Mouse (Mus musculus) gonadal fat pad, adult 2 months (tissue): Measurements from ENCODE around the gene Krt82. TPM values are rescaled to one million over a fixed set of nuclear protein-coding genes. Genes with fewer than 3 reads are reported as not detected.

Experiments
- DNase-seq: peaks from one replicate; pipeline ENCODE4 v3.0.0-alpha.2; 2012; ENCODE audit warnings: low read depth
- polyA plus RNA-seq: library from polyadenylated mRNA; depleted of rRNA; stranded (reverse); fragments of >200 nt; gene quantifications from 2 replicates; pipeline ENCODE4 v1.2.3, GENCODE M21; 2012; rRNA removed

Gene Krt82
- not detected in 2 replicates for polyA plus RNA-seq

DNA sequence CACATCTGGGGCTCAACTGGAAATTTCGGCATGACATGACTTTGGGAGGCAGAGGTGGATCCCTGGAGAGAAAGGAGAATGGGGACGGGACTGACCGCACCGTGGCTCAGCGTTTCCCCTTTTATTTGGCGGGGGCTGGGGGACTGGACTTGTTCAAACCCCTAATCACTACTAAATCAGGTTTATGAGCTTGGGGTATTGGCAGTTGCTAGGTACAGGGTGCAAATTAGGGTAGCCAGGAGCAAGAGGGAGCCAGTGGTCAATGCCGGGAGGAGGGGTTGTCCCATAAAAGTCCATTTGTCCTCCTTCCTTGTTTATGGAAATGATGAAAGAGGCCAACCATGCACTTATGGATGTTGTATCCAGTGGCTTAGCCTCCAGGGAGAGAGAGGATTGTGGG lies at the start of gene Krt82:
Krt82 (minus strand) TSS at position 101 of the 400 bp plus-strand sequence.
- DNase-seq: no peak

DNA sequence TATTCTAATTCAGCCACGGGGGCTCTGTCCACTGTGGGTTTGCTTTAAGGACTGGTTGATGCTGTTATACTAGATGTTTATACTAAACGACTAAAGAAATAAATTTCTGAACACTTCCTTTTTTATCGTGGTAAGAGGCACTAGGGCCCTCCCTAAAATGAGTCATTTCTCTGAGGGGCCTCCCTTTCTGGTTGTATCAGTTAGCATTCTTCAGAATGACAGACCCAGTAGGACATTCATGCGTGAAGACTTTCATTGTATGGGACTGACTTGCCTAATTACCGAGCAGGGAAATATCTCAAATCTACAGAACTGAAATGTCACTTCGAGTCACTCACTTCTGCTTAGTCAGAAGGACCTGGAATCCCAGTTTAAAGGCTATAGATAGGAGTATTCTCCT lies 48.7 kb upstream of the Krt82 start:
- DNase-seq: no peak

DNA sequence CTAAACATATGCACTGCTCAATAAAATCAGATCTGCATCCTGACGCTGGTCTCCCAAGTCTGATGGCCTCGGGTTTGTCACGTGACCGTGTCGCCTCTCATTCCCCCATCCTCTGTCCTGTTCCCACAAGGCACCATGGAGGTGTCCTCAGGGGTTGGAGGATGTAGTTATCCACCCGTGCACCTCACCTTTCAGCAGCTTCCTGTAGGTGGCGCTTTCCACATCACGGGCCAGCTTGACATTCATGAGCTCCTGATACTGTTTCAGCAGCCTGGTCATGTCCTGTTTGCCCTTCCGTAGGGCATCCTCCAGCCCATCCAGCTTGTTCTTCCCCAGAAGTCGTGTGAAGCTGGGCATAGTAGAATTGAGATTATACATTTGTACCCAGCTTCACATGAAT lies 37.7 kb upstream of the Krt82 start:
- DNase-seq: no peak

DNA sequence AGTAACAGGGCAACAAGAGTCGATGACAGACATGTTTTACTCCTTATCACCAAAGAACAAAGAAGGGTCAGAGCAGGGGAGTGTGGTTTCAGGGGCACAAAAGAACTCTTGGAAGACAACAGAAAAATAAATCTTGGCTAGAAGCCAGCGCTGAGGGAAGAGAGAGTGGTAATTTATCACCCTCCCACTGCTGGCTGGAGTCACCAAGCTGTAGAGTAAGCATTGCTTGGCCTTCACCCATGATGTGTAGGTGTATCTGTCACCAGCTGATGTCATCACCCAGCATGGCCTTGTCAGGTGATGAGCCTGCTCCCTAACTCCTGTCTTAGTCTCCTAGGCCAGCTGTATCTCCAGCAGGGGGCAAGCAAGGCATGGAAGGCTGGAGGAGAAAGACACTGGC lies 34.0 kb upstream of the Krt82 start:
- DNase-seq: peak; percentile 77

DNA sequence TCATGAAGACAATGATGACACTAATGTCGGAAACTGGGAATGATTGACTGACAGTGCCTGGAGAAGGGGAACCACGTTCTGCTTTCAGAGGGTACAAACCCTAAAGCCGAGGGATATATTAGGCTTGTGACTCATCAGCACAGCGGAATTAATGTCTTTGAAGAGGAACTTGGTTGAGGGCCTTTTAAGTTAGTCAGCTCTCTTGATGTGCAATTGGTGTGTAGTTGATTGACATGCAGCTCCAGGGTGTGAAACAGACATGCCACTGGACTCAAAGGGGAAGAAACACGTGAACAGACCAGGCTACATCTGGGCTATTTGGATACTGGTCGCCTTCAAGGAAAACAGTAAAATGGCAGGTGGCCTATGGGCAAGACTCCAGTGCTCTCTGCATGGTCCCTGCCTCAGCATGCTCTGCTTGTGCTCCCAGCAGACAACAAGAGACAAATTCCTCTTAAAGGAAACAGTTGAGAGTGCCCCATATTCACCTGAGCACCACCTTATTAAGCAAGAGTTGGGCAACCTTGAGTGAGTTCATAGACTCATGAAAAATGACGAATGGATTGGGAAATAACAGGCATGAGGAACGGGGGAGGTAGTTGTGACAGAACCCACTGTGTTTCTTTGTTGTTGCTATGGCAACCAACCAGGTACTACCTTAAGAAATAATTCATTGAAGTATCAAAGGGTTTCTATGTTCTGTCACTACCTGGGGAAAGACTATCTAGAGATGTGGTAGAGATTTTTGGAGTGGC lies 32.9 kb upstream of the Krt82 start:
- DNase-seq: peak; percentile 81

DNA sequence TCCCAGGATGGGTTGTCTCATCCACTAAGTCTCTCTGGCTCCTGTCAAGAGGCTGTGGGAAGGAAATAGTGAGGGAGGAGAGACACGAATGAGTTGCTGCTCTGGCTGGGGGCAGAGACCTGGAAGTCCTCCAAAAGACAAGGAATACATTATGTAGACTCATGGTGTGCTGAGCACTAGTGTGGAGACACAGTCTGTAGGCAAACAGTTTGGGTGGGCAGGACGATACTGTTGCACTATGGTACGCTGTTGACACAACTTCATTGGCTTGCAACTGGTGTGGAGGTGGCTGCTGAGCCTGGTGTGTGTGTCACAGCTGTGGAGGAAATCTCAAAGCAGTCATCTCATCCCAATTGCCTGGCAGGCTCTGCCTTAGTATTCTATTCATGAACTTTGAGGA lies 31.2 kb upstream of the Krt82 start:
- no peak for DNase-seq

DNA sequence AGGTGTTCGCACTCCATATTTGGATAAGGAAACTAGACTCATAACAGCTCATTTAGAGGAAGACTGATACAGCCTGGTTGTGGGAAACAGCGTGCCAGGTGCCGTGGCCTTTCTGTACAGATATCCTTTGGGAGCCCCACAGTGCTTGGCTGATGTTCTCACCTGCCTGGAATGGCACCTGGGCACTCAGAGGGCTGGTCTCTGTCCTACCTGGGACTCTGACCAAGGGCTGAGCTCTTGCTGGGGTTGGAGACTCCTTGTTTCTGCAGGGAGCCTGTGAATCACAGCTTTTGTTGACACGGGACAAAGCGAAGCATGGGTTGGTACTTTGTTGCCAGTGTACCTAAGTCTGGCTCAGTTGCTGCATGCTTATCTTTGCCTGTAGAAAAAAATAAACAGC lies 25.0 kb upstream of the Krt82 start:
- no peak for DNase-seq

DNA sequence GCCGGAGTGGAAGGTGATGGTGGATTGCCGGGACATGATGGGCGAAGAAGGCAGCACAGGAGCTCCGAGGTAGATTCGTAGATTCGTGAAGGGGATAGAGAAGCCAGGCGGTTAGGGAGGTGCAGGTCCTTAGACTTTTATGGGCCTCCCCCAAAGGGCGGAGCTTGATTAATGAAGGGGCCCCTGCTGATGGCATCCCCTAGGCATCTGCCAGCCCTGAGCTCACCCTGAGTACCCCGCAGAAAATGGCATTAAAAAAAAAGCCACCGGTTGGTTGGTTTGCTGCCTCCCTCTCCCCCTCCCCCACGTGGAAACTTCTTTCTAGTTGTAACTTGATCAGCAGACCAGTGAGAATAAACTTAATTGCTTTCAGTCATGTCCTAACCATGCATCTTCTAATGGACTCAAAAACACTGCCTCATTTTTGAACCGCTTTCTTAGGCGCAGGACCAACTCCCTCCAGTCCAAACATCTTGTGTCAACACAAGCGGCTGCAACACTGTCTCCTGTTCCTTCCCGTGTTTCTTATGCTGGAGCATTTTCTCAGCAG lies 23.4 kb upstream of the Krt82 start, which contains the start of gene Krt75:
Krt75 (minus strand) TSS at position 109 of the 550 bp plus-strand sequence.
- DNase-seq: no peak

DNA sequence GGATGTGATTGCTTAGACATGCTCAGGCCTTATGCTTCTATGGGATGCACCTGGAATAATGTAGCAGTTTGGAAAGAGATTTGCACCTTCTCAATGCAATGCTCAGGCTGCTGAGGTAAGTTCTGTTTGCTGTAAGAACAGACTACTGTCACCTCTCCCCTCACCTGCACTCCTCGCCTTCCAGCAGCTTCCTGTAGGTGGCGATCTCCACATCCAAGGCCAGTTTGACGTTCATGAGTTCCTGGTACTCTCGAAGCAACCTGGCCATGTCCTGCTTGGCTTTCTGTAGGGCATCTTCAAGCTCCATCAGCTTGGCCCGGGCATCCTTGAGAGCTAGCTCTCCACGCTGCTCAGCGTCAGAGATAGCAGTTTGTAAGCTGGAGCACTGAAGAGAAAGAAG lies 17.3 kb upstream of the Krt82 start:
- DNase-seq: no peak

DNA sequence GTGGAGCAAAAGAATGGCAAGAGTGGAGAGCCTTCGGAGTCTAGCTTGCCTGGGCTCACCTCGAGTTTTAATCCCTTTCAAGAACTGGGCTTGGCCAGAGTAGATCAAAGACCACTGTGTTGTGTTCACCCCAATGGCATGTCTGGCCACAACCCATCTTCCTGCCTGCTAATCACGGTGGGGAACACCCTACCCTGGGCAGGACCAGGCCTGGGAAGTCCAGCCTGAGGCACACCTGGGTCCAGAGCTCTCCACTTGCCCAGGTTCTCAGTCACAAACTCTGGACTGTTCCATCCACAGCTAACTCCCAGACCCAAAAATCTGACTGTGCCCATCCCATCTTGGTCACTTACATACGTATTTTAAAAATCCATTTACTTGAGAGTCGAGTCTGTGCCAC lies 12.4 kb upstream of the Krt82 start, which contains the start of gene Krt90:
Krt90 (minus strand) TSS at position 101 of the 400 bp plus-strand sequence.
- no peak for DNase-seq

DNA sequence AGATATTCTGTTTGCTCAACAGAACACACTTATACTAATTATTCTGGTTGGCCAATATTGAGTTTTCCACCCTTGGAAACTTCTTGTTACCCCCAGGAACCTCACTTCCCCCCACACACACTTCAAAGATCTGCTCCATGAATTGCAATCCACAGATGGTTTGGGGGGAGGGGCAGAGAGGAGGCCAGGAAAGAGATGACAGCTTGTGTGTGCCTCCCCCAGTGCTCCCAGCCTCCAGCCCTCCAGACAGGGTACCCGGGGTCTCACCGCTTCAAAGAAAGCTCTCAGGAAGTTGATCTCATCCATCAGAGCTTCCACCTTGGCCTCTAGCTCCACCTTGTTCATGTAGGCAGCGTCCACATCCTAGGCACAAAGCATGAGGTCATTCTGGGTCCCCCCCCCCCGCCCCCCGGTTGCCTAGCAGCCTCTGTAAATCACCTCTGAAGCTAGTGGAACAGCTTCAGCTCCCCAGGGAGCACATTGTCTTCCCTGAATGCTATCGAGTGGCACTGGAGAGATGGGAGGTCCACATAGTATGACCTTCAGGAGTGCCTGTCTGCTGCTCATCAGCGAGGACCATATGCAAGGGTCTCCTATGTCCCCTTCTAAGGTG lies 7.7 kb upstream of the Krt82 start:
- DNase-seq: no peak

DNA sequence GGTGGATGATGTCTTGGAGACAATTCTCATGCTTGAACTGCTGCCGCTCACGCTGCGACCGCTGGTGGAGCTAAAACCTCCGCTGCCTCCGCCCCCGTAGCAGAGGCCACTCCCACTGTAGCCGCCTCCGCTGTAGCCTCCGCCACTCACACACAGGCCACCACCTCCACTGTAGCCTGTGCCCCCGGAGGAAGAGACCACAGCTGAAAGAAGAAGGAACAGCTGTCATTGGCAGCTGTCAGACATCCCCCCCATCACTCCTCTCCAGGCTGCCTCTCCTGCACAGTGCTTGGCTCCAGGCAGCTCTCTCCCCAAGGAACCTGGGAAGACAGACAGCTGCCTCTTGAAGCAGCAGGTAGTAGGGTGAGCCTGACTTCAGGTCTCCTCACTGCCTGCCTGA lies 2.7 kb upstream of the Krt82 start:
- DNase-seq: no peak

DNA sequence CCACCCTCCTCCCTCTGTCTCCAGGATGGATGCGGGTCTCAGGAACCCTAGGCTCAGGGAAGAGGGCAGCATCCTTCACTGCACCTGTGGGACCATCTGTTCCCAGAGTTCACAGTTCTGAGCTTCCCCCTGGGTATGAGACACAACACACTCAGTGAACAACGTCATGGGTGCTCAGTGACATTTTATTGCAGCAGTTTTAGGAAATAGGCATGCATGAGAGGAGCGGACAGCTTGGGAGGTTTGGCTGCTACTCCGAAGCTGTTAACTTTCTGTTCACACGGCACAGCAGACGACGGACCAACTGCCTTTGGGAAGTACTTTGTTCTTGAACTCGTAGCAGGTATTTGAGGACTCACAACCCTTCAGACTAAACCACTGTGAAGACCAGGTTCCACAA lies 1.7 kb upstream of the Krt82 start:
- DNase-seq: no peak

DNA sequence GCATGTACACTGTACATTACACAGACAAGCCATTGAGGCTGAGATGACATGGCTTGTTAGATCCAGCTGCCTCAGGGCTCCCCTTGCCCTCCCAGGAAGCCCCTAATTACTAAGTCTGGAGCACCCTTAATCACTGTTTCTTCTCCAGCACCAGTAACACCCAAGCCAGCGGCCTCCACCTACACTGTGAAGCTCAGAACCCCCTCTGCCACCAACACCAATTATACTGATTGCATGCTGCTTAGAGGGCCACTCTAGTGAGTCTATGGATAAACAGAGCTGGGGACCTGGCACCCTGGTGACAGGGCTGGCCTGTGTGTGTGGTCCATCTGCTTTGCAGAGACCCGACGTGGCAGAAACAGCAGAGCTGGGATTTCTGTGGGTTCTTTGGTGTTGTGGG lies 6.0 kb downstream of the Krt82 start:
- no peak for DNase-seq

DNA sequence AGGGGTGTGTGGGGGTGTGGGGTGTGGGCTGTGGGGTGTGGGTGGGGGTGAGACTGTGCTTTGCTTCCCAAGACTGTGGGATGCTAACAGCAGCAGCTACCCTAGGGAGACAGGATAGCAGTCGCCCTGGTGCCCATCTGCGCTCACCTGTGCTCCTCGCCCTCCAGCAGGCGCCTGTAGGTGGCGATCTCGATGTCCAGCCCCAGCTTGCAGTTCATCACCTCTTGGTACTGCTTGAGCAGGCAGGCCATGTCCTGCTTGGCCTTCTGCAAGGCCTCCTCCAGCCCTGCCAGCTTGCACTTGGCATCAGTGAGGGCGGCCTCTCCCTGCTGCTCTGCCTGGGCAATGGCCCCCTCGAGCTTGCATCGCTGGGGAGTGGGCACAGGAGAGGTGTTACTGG lies 7.9 kb downstream of the Krt82 start:
- no peak for DNase-seq

DNA sequence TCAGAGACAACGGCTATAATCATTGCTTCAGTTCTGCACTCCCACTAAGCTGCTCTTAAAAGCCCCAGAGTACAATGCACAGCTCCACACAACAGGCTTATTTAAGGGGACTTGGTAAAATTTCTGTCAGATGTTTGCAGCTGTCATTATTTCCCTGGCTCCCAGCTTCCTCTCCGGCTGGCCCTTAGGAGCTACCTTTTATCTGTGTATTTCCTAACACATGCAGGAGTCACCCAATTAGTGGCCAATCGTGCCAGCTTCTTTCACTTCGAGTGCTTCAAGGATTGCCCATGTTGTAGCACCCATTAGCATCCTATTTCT lies 11.9 kb downstream of the Krt82 start:
- no peak for DNase-seq

DNA sequence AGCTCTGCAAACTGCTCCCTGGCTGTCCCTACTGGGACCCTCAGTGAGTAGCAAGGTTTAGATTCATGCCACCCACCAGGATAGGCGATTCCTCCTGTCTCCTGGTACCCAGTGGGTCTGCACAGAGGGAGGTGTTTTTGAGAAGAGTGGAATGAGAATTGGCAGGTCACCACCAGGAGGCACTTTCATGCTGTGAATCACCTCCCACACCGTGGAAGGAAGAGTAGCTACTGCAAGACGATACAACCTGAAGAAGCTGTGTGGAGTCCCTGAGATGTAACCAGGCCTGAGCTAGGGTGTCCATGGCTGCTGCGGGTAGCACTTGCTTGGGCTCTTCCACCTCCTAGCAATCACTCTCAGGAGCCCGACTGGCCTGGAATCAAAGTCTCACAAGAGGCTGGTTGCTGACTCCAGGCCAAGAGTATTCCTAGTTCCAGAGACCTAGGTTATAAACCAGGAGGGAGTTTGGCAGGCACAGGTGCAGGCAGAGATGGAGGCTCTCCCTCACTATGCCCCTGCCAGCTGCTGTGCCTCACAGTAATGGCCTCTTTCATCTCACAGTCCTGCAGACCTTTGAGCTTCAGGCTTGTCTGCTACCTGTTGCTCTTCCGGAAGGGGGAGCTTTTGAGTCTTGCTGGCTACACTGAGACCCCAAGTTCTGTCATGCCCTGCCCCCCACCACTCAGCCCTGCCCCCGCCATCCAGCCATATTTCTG lies 12.4 kb downstream of the Krt82 start:
- no peak for DNase-seq

DNA sequence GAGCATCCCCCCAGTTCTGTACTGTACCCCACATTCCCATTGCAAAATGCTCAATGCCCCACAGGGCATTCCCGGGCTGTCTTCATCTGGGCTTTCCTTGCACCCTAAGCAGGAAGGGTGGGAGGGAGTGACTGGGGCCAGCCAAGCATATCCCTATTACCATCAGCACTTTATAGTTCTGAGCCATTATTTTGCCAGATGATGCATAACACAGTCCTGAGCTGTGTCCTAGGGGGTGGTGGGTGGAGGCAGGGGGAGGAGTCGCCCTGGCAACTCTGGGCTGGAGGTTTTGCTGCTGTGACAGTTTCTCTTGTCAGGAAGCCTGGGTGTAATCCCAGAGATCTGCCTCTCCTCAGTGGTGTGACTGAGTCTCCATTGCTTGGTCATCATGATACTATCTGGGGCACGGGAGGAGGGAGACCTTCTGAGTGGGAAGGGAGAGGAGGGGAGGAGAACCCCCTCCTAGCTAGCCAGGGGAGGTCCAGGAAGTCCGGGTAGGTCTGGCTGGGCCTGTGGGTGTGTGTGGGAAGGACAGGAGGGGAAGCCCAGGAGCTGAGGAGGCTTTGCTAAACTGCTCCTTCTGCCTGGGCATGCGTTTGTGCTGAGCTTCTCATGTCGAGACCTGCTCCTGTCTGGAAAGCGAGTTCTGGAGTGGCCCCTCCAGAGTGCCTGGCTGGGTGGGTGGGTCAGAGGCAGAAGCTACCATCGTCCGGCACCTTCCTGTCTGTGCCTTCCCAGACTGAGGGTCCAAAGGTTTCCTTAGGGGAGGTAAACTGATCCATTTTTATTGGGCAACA lies 14.2 kb downstream of the Krt82 start:
- DNase-seq: peak; percentile 36

DNA sequence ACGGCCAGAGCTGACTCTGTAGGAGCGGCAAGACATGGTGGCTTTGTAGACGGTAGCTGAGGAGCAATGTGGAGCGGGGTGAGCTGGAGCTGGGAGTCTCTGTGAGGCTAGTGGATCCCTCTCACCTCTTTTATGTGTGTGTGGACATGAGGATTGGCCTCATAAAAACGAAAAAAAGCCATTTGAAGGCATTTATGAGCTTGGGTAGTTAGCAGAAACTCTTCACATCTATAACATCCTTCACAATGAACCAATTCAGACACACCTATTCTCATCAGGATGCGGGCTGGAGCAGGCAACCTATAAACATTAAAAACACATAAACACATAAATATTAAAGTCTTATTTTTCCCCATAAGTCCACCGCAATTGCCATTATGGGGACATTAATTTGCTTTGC lies 17.7 kb downstream of the Krt82 start, which contains the start of gene Krt84:
Krt84 (minus strand) TSS at position 101 of the 400 bp plus-strand sequence.
- no peak for DNase-seq

DNA sequence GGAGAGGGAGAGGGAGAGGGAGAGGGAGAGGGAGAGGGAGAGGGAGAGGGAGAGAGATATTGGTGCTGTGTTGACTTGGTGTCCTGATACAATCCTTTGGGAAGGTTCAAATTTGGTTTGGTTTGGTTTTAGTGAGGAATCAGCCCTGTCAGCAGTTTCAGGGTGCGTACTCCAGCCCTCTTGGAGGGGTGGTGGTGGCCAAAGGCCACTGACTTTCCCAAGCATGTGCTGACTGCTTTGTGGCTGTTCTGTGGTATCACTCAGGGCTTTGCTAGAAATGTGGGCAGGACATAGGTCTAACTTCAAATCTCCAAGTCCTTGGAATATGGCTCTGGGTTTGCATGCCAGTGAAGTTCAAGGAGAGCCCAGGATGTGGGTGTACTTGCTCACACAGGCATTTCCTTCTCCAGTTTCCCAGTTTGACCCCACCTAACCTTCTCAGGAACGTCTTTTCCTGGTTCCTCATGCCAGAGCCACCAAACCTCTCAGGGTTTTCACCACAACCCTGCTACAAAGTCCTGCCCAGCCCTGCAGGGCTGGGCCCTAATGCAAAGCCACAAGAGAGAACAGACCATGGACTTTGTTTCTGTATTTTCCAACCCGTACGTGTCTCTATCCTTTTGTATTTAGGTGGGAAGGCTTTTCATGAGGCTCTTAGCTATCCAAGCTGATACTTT lies 27.8 kb downstream of the Krt82 start:
- DNase-seq: no peak

DNA sequence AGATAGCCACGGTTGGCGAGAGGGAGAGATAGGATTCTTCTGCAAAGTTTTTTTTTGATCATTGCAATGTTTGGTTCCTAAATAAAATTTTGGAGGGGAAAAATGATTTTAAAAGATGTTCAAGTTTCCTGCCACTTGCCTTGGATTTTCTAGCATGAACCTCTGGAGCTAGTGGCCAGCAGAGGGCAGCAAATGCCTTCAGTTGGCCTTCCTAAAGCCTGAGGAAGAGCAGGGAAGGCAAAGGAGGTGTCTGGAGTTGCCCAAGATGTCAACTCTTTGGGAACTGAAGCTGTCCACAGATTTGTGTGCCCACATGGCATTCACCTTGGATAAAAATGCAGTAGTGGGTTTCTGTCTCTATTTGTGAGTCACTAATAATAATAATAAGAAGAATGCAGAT lies 30.7 kb downstream of the Krt82 start:
- peak; percentile 24 for DNase-seq
